ENCODE assay signal across 9 mouse cellular contexts in the genomic region with DNA sequence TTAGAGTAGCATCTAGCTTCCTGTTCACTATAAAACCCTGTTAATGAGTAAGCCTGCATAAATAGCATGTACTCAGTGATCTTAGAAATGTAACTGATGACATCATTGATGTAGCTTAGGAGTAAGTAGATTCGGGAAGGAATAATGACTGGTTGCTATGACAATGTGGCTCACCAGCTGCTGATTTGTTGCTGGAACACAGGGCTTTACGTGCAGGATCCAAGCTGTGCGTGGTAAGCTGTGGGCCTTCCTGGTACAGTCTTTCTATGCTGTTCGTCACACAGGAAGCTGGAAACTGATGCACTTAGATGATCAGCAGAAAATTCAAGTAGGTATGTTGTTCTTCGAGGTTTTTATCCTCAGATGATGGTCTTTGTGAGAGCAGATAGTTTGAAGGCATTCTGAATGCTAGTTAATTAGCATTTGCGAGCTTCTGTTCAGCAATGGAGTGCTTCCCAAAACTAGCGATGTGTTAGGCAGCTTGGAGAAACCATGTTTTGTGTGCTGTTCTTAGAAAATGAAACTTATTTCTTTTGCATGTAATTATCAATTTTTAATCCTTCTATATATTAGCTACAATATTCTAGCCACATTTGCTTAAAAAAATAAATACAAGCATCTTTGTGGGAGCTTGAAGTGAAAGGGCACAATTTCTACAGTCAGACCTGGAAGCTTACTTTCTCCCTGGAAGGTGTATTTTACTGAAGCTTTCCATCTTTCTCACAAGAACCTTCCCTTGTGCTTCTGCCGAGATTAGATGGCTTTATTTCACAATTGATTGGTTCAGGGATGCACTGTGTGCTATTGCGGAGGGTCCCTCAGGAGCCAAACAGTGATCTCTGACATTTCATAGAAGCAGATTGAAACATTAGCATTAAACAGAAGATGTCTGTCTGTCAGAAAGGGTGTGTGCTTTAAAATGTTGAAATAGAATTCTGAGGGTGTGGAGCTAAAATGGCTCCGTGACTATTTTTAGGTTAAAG. TPM values are rescaled to one million over a fixed set of nuclear protein-coding genes. Genes with fewer than 3 reads are reported as not detected.
DNase-seq lines count a peak whose midpoint lies in the region; ATAC-seq and TF ChIP-seq lines count a peak whose summit lies in the region.
"Had no signal": no experiment of that assay in that cellular context is flagged by ENCODE, and none has a peak within 500 bp of the region (broad histone marks: within the 10 kb centered on the region; RNA-seq: fewer than 3 reads in every experiment).

No protein-coding gene starts in this region.

- H3K4me1 ChIP-seq in forebrain, embryonic 11.5 days (replicated peaks; ENCODE audit: control insufficient read depth, insufficient read depth, low read length), result peaks cover 7% of the 10 kb centered on the region
- H3K4me1 ChIP-seq in intestine, postnatal 0 days (replicated peaks; ENCODE audit: control insufficient read depth, insufficient read depth, low read length), result no peaks in the 10 kb centered on the region
- H3K4me1 ChIP-seq in midbrain, embryonic 16.5 days (ENCODE audit: control insufficient read depth, insufficient read depth, low read length), result peaks cover 17% of the 10 kb centered on the region
- no peaks in the 10 kb centered on the region; the same call in 1 of the 2 replicates for H3K4me1 ChIP-seq in lung, adult 2 months (ENCODE audit: control insufficient read depth, insufficient read depth, low read length)
- H3K4me1 ChIP-seq: limb, embryonic 15.5 days had no signal

- H3K4me3 ChIP-seq in forebrain, embryonic 11.5 days (ENCODE audit: low read depth, low read length), result peak overlapping the region; percentile 19
- no peak overlapping the region for H3K4me3 ChIP-seq in intestine, postnatal 0 days (ENCODE audit: low read depth, low read length)
- H3K4me3 ChIP-seq in midbrain, embryonic 16.5 days (ENCODE audit: low read depth, low read length), result peak overlapping the region; percentile 50
- no peak overlapping the region for H3K4me3 ChIP-seq in lung, adult 2 months (replicated peaks; ENCODE audit: extremely low read depth, low read depth, low read length)
- H3K4me3 ChIP-seq: limb, embryonic 15.5 days had no signal

- H3K9ac ChIP-seq in forebrain, embryonic 11.5 days (ENCODE audit: low read length), result peak overlapping the region; percentile 30; the same call in 1 of the 2 replicates
- H3K9ac ChIP-seq in intestine, postnatal 0 days (ENCODE audit: low read depth, low read length), result no peak overlapping the region
- H3K9ac ChIP-seq in midbrain, embryonic 16.5 days (ENCODE audit: low read depth, low read length), result peak overlapping the region; percentile 64
- H3K9ac ChIP-seq: limb, embryonic 15.5 days had no signal

- peak; percentile 47 for DNase-seq in embryo, embryonic 10 days (ENCODE audit: low spot score)
- no peak for DNase-seq in embryo, embryonic 9.5 days (ENCODE audit: extremely low spot score)
- DNase-seq in forebrain, embryonic 11.5 days (ENCODE audit: low spot score), result peak; percentile 66
- no peak for DNase-seq in adrenal gland, postnatal 10 days
- DNase-seq in adipocyte (ENCODE audit: low spot score), result no peak
- no peak for DNase-seq in lung, adult 2 months

- H3K9me3 ChIP-seq in forebrain, embryonic 11.5 days (ENCODE audit: control insufficient read depth, low read length), result no peaks in the 10 kb centered on the region; the same call in 1 of the 2 replicates
- H3K9me3 ChIP-seq in intestine, postnatal 0 days (ENCODE audit: control insufficient read depth), result no peaks in the 10 kb centered on the region
- no peaks in the 10 kb centered on the region for H3K9me3 ChIP-seq in midbrain, embryonic 16.5 days (replicated peaks; ENCODE audit: control insufficient read depth, low read length, poor library complexity, severe bottlenecking)
- H3K9me3 ChIP-seq: limb, embryonic 15.5 days had no signal

- no peak for TF ChIP-seq POLR2A in lung, adult 2 months (IDR thresholded peaks at IDR 0.05; ENCODE audit: borderline replicate concordance, extremely low read depth, low read depth, low read length)

- WGBS in forebrain, embryonic 11.5 days, result 46% methylated on average over 10 of the region's 10 CpGs
- WGBS in intestine, postnatal 0 days, result 62% methylated on average over 10 of the region's 10 CpGs
- WGBS in midbrain, embryonic 16.5 days, result 18% methylated on average over 10 of the region's 10 CpGs
- 76% methylated on average over 10 of the region's 10 CpGs for WGBS in lung, adult 2 months

- ATAC-seq in forebrain, embryonic 11.5 days (replicated peaks; ENCODE audit: low FRiP score), result peak; percentile 97
- ATAC-seq in intestine, postnatal 0 days, result peak; percentile 67
- ATAC-seq in midbrain, embryonic 16.5 days, result peak; percentile 97

- H3K36me3 ChIP-seq in forebrain, embryonic 11.5 days (ENCODE audit: control insufficient read depth, insufficient read depth, low read length), result no peaks in the 10 kb centered on the region
- no peaks in the 10 kb centered on the region; the same call in 1 of the 2 replicates for H3K36me3 ChIP-seq in intestine, postnatal 0 days (ENCODE audit: control insufficient read depth, insufficient read depth)
- peaks cover 5% of the 10 kb centered on the region; the same call in 1 of the 2 replicates for H3K36me3 ChIP-seq in midbrain, embryonic 16.5 days (ENCODE audit: control insufficient read depth, insufficient read depth, low read length)

- no peak for TF ChIP-seq CTCF in intestine, postnatal 0 days (IDR thresholded peaks at IDR 0.05; ENCODE audit: low read depth)
- TF ChIP-seq CTCF in lung, adult 2 months (IDR thresholded peaks at IDR 0.05; ENCODE audit: insufficient read depth, low read length), result no peak

- peak overlapping the region; percentile 26; the same call in 1 of the 2 replicates for H3K27ac ChIP-seq in forebrain, embryonic 11.5 days (ENCODE audit: low read depth, low read length)
- H3K27ac ChIP-seq in intestine, postnatal 0 days (ENCODE audit: low read depth, low read length), result no peak overlapping the region
- H3K27ac ChIP-seq in midbrain, embryonic 16.5 days (ENCODE audit: low read length), result peak overlapping the region; percentile 92
- H3K27ac ChIP-seq: limb, embryonic 15.5 days had no signal

- H3K27me3 ChIP-seq in forebrain, embryonic 11.5 days (ENCODE audit: control insufficient read depth, insufficient read depth, low read length), result no peaks in the 10 kb centered on the region
- no peaks in the 10 kb centered on the region for H3K27me3 ChIP-seq in intestine, postnatal 0 days (replicated peaks; ENCODE audit: control insufficient read depth, insufficient read depth, low read length)
- no peaks in the 10 kb centered on the region for H3K27me3 ChIP-seq in midbrain, embryonic 16.5 days (ENCODE audit: control insufficient read depth, insufficient read depth, low read depth, low read length)
- H3K27me3 ChIP-seq: limb, embryonic 15.5 days had no signal

- H3K4me2 ChIP-seq in forebrain, embryonic 11.5 days (ENCODE audit: low read depth, low read length, severe bottlenecking), result peak overlapping the region; percentile 45; the same call in 1 of the 2 replicates
- no peak overlapping the region for H3K4me2 ChIP-seq in intestine, postnatal 0 days (replicated peaks; ENCODE audit: low read depth)
- H3K4me2 ChIP-seq in midbrain, embryonic 16.5 days (ENCODE audit: low read length), result peak overlapping the region; percentile 80
- H3K4me2 ChIP-seq: limb, embryonic 15.5 days had no signal

RNA-seq across cellular contexts. Expression of a gene that starts 9.6 kb away (rescaled TPM):
- polyA plus RNA-seq in forebrain, embryonic 11.5 days (2014; fragmentation: Nextera tagmentation; extraction: Ambion mirVana), result 0.48 and 0.63 TPM in 2 replicates
- polyA plus RNA-seq in intestine, postnatal 0 days (2015; fragmentation: Nextera tagmentation; extraction: Ambion mirVana), result 0.08 and 0.18 TPM in 2 replicates
- polyA plus RNA-seq in midbrain, embryonic 16.5 days (2015; fragmentation: Nextera tagmentation; extraction: Ambion mirVana), result 0.73 and 0.81 TPM in 2 replicates
- total RNA-seq in adrenal gland, postnatal 10 days (2021), result under 1 TPM in 1 of 2 experiments, not detected in 1; 0.18 TPM
- polyA plus RNA-seq in lung, adult 2 months (2012; rRNA removed), result 0.06 TPM in 1 of 2 replicates, not detected in the other

RNA-seq across cellular contexts. Expression of a gene that starts 36.7 kb away (rescaled TPM):
- polyA plus RNA-seq in forebrain, embryonic 11.5 days (2014; fragmentation: Nextera tagmentation; extraction: Ambion mirVana), result 0.16 TPM in 1 of 2 replicates, not detected in the other
- 0.04 TPM in 2 replicates for polyA plus RNA-seq in intestine, postnatal 0 days (2015; fragmentation: Nextera tagmentation; extraction: Ambion mirVana)
- 0.29 and 0.46 TPM in 2 replicates for polyA plus RNA-seq in midbrain, embryonic 16.5 days (2015; fragmentation: Nextera tagmentation; extraction: Ambion mirVana)
- under 1 TPM in 1 of 2 experiments, not detected in 1; 0.18 TPM for total RNA-seq in adrenal gland, postnatal 10 days (2021)
- not detected in 2 replicates for polyA plus RNA-seq in lung, adult 2 months (2012; rRNA removed)

Comparison
In these comparisons a context has a peak if more than half of its experiments do, and no peak if none do; other contexts are left out.
1. DNase-seq: peak in embryo, embryonic 10 days (single experiment) and forebrain, embryonic 11.5 days (single experiment); none in embryo, embryonic 9.5 days (single experiment), adrenal gland, postnatal 10 days (single experiment), adipocyte (single experiment) and lung, adult 2 months (single experiment).
2. H3K4me3 ChIP-seq: peak in forebrain, embryonic 11.5 days (single experiment) and midbrain, embryonic 16.5 days (single experiment); none in intestine, postnatal 0 days (single experiment) and lung, adult 2 months (single experiment).
3. Peak in every context shown above with its lines, with median percentiles within 50 percentile points of each other: ATAC-seq.